Mouse (Mus musculus): ENCODE measurements at regions not wholly inside any gene's neighbourhood (a gene's known extent, or its start where the extent isn't known, plus 50 kb on each side); places are given as distances from the start of the nearest gene placed in this dataset.
A peak's percentile ranks its signal among the peaks of the same experiment; 100 is the strongest.
"Not testable (repeated sequence)": the region's sequence is repeated elsewhere in the genome, so short reads cannot be mapped to it uniquely, and the experiment has no call there.

DNA sequence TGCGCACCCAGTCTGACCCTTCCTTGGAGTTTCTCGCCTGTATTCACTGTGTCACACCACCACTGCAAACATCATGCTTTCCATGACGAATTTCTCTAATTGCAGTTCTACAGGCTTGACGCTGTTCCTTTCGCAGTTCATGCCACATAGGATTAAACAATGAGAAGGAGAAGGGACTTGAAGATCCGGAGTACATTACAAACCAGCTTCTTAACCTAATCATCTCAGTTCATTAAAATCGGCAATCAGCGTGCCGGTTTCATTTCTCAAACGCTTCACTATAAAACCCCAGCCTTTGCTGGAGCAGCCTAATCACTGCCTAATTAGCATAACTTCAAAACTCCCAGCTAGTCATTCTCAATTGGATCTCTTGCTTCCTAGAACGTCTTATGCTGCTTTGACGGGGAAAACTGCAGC, 196.5 kb upstream of the Slc7a11 start:
- DNase-seq = no peak

- DNase-seq = no peak
Observed at GRCm38 (mm10) chr3:50634457-50635075, 191.2 kb upstream of the Slc7a11 start.

DNA sequence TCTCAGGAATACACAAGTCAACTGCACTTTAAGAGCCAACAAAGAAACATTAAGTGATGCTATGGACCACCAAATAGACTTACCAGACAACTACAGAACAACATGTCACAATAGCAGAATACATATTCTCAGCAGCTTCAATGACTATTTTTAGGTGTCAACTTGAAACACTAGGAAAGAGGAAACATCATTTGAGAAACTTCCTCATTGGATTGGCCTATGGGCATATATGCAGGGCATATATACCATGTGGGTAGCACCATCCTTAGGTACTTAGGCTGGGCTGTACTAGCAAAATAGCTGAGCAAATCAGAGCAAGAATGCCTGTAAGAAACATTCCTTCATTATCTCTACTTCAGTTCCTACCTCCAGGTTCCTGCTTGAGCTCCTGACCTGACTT, 187.9 kb upstream of the Slc7a11 start:
- no peak for DNase-seq

DNA sequence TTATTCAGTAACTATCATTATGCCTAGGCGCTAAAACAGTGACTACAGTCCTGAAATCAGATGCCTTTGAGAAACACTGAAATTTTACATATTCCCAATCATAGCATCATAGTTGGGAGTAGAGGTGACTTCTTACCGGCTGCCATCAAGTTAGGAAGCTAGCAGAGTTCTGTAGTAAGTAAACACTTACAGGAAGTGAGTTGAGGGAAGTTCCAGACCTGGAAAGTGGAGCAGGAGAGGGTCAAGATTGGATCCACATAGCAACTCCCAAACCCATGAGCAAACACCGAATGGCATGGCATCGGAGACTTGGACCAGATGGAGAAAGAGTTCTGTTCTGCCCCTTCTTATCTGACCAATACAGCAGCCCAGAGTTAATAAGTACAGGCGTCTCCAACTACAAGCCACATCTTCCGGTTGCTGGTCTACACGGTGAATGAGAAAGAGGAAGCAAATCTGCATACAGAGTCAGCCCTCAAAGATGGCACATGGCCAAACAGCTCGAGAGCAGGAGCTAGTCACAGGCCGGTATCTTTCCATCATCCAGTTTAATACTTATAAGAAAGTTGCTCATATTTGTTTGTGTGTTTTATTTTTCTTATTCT, 184.8 kb upstream of the Slc7a11 start:
- DNase-seq = peak; percentile 15

DNA sequence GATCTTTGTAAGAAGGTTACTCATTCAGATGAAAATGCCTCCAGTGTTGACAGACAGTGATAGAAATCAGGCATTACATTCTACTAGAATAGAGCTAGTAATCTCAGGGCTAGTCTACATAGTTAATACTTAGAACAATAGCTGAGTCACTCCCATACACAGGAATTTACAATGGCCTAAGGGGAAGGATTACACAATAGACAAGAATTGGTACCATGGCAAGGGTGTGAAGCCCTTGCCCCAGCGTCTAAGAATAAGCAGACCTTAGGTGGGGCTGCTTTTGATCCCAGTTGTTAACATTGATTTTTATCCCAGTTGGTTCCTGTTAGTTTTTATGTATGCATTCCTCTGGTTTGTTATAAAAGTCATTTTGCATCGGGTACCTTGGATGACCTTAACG, 177.8 kb upstream of the Slc7a11 start:
- DNase-seq = not testable (repeated sequence)

- no peak for DNase-seq
Observed at GRCm38 (mm10) chr3:50619061-50619460, 175.6 kb upstream of the Slc7a11 start.

DNA sequence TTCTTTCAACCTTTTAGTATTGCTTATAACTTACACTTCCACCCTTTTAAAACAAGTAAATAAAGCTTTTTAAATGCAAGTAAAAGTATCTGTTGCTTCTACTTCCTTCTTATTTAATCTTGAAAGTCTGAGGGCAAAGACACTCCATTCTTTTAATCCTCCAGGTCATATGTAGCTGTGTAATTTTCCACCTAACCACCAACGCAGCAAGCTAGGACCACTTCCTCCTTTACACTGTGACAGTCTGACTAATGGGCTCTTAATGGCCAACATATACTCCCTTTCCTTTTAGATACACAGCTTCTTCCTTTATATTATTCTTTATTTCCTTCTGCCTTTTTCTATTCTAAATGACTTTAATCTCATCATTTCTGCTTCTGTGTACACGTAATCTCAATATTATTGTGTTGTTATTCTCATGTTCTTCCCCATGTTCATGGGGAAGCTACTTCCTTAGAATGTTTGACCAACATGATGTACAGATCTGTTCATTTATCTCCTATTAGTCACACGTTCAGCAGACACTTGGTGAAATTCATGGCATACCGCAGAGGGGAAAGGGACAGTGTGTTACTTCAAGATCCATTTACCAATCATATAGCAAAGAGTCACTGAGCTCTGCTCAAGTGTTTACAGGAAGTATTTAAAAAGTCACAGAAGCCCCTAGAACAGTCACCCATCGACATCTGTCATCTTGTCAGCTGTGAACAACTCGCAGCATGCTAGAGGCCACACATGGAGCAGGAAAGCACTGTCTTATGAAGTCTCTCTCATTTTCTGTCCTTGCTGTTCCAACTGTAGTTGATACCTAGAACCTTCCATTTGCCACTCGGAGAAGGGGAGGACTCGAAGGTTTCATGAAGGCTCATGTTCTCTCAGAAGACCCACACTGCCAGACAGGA, 172.2 kb upstream of the Slc7a11 start:
- DNase-seq = no peak

DNA sequence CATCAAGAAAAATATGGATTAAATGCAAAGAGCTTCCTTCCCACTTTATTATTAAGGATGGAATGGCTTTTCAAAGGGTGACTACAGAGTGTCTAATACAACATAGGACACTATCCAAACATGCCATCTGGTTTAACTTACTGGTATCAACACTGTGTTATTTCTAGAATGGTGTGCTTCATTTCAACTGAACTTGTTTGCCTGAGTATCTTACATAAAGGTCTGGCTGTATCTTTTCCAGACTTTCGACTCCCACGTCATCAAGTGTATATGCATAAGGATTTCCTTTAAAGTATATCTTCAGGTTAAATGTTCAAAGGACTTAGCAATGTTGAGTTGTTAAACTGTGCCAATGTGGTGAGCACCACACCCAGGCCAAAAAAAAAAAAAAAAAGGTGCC, 169.6 kb upstream of the Slc7a11 start:
- DNase-seq = no peak

GRCm38 (mm10) chr3:50609341-50610012, 166.1 kb upstream of the Slc7a11 start:
- peak; percentile 32 for DNase-seq

DNA sequence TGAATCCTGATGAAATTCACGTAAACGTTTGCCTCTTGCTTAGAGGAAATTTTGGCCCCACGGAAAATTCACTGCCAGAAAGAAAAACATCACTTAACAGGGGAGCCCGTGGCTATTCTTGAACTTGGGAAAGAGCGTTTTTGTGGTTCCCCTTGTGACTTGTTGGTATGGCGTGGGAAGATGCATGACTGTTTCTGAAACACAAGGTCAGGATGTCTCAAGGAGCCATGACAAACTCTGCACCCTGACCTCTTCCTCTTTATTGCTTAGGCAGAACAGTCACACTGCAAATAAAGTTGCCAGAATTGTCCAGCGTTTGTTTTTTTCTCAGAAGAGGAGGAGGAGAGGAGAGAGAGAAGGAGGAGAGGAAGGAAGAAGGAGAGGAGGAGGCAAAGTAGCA, 164.3 kb upstream of the Slc7a11 start:
- no peak for DNase-seq

GRCm38 (mm10) chr3:50606986-50607385, 163.6 kb upstream of the Slc7a11 start:
- no peak for DNase-seq

GRCm38 (mm10) chr3:50605750-50606149, 162.3 kb upstream of the Slc7a11 start:
- DNase-seq = no peak

- no peak for DNase-seq
Observed at GRCm38 (mm10) chr3:50603182-50603581, 159.8 kb upstream of the Slc7a11 start.

GRCm38 (mm10) chr3:50595732-50596131, 152.3 kb upstream of the Slc7a11 start:
- DNase-seq = no peak

DNA sequence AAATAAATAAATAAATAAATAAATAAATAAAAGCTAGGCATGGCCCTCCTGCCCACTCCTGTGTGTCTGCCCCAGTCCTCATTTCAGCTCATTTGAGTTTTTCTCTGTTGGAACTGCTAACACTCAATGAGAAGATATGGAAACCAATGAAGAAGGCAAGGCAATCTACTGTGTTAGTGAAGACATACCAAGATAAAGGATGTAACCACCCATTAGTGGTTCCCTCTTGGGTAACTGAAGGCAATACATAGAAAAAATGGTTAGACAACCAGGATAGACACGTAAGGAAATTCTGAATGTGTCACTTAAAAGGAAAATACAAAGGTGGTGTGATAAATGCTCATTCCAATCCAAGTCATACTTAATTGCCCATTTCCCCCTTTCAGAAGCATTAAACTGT, 140.9 kb upstream of the Slc7a11 start:
- DNase-seq = no peak

DNA sequence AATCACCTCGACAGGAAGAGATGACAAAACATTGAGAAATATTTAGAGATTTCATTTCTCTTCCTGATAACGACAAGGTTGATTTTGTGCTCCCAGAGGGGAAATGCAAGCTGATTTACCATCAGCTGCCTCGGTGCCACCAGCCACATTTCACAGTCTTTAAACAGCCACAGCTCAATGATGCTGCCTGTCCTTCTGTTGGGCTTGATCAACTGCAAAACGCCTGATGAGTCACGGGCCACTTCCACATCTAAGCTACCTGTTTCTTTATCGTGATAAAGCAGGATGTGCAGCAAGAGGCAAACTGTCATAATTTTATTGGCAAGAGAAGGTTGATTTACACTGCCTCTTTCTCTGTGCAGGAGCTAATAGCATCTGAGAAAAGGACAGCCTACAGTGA, 140.1 kb upstream of the Slc7a11 start:
- no peak for DNase-seq

DNA sequence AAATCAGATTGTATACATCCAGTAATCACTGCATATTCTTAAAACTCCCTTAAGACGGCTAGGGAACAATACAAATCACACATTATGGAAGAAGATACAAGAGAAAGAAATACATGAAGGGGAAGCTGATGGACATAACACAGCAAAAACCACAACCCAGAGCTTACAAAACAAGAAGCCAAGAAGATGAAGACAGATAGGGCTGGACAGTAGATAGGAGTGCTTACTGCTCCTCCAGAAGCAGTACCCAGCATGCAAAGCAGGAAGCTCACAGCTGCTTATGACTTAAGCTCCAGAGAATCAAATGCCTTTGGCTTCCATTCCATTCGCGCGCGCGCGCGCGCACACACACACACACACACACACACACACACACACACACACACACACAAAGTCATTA, 131.0 kb upstream of the Slc7a11 start:
- DNase-seq = no peak

GRCm38 (mm10) chr3:50570027-50570426, 126.6 kb upstream of the Slc7a11 start:
- DNase-seq = no peak

GRCm38 (mm10) chr3:50569565-50569964, 126.2 kb upstream of the Slc7a11 start:
- DNase-seq = peak; percentile 14

GRCm38 (mm10) chr3:50554150-50554549, 110.7 kb upstream of the Slc7a11 start:
- no peak for DNase-seq

- DNase-seq = no peak
Observed at GRCm38 (mm10) chr3:50548568-50548967, 105.2 kb upstream of the Slc7a11 start.

GRCm38 (mm10) chr3:50530654-50531053, 87.2 kb upstream of the Slc7a11 start:
- no peak for DNase-seq

DNA sequence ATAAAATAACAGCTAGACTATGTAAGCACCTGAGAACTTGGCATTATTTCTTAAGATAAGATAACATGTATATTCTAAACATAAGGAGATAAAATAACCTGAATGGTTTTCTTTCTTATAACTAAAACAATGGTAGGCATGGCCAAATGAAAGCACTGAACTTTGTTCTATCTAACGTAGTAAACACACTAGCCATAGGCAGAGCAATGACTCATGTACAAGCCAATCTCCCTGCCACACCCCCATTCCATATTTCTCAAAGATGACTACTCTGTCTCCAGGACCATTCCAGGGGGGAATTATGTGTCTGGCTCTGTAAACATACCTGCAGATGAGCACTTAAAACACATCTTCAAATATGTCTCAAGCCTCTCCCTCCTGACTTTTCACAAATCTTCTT, 80.6 kb upstream of the Slc7a11 start:
- no peak for DNase-seq

All from kidney, postnatal 14 days (tissue).